Mouse (Mus musculus): ENCODE data around the gene Rnf220. TPM values are rescaled to one million over a fixed set of nuclear protein-coding genes. Genes with fewer than 3 reads are reported as not detected.

Rnf220 gene
- polyA plus RNA-seq, 1 experiment, result 73.9 TPM

DNA sequence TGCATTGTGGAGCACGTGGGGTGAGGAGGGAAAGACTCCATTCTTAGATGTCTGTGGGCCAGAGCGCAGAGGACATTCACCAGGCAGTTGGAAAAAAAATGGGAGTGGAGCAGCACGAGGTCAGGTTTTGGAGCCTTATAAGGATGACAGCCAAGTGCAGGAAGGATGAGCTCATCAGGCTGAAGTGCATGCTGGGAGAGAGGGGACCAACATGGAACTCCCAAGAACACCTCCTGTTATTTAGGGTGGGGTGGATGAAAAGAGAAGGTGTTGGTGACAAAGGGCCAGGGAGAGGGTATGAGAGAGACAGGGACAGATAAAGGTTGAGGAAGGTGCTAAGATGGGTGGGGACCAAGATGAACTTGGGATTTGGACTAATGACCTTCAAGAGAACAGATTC lies 127.3 kb downstream of the Rnf220 start:
- peaks cover 7% of the 10 kb centered on the region for H3K27me3 ChIP-seq (ENCODE audit: control insufficient read depth, insufficient read depth, low read length)
- H3K36me3 ChIP-seq (ENCODE audit: control insufficient read depth, insufficient read depth, low read length), result no peaks in the 10 kb centered on the region
- H3K4me3 ChIP-seq (ENCODE audit: low read depth, low read length), result no peak overlapping the region
- TF ChIP-seq CTCF (IDR thresholded peaks at IDR 0.05; ENCODE audit: extremely low read depth, insufficient read length, insufficient replicate concordance, low read depth, low read length), result no peak
- no peak for TF ChIP-seq POLR2A (IDR thresholded peaks at IDR 0.05; ENCODE audit: low read depth, low read length)
- H3K4me1 ChIP-seq (ENCODE audit: control insufficient read depth, insufficient read depth, insufficient read length, low read length), result peaks cover 3% of the 10 kb centered on the region; the same call in 1 of the 2 replicates
- no peak overlapping the region for H3K27ac ChIP-seq (ENCODE audit: insufficient read depth, low read depth, low read length)
- 53% methylated on average over 3 of the region's 3 CpGs for WGBS

DNA sequence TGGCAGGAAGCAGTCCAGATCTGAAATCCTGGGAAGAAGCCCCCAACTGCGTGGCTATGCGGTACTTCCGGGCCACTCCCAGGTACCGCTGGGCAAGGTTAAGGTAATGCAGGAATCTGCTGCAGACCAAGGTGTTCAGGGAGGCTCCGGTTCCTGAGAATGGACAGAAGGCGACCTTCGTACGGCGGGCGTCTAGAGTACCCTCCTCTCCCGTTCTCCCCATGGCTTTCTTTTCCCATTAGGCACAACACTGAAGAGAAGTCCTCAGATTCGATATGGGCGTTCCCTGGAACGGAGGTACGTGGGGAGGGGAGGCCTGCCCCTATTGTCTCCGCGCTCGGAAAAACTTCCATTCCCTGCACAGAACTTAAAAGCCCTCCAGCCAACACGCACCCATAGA lies 129.5 kb downstream of the Rnf220 start:
- Histone ChIP-seq H3K27me3 (ENCODE audit: control insufficient read depth, insufficient read depth, low read length) (no peaks in the 10 kb centered on the region), H3K4me3 (ENCODE audit: low read depth, low read length) (no peak overlapping the region), H3K4me1 (ENCODE audit: control insufficient read depth, insufficient read depth, insufficient read length, low read length) (peaks cover 8% of the 10 kb centered on the region; the same call in 1 of the 2 replicates), H3K27ac (ENCODE audit: insufficient read depth, low read depth, low read length) (no peak overlapping the region), H3K36me3 (ENCODE audit: control insufficient read depth, insufficient read depth, low read length) (no peaks in the 10 kb centered on the region)
- 92% methylated on average over 19 of the region's 19 CpGs for WGBS
- TF ChIP-seq POLR2A (IDR thresholded peaks at IDR 0.05; ENCODE audit: low read depth, low read length) (no peak), CTCF (IDR thresholded peaks at IDR 0.05; ENCODE audit: extremely low read depth, insufficient read length, insufficient replicate concordance, low read depth, low read length) (no peak)

DNA sequence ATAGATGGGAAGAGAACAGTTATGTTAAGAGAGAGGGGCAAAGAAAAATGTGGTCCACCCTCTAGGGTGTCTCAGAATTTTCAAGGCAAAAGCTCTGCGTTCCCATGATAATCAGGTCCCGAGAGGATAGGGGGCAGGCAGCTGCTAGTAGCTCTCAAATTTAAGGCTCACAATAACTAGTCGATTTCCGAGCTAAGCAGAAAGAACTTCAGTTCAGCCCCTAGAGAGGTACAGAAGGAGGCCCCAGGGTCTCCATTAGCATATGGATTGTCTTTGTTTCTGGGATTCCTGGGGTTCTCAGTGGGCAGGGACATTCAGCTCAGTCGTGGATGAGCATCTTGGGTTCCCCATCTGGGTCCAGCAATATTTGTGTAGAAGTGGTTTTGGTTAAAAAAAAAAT lies 134.8 kb downstream of the Rnf220 start:
- no peak for TF ChIP-seq POLR2A (IDR thresholded peaks at IDR 0.05; ENCODE audit: low read depth, low read length)
- TF ChIP-seq CTCF (IDR thresholded peaks at IDR 0.05; ENCODE audit: extremely low read depth, insufficient read length, insufficient replicate concordance, low read depth, low read length), result no peak
- Histone ChIP-seq H3K4me3 (ENCODE audit: low read depth, low read length) (no peak overlapping the region), H3K27ac (ENCODE audit: insufficient read depth, low read depth, low read length) (no peak overlapping the region), H3K4me1 (ENCODE audit: control insufficient read depth, insufficient read depth, insufficient read length, low read length) (peaks cover 13% of the 10 kb centered on the region), H3K36me3 (ENCODE audit: control insufficient read depth, insufficient read depth, low read length) (no peaks in the 10 kb centered on the region), H3K27me3 (ENCODE audit: control insufficient read depth, insufficient read depth, low read length) (no peaks in the 10 kb centered on the region)
- 82% methylated on average over 5 of the region's 5 CpGs for WGBS

DNA sequence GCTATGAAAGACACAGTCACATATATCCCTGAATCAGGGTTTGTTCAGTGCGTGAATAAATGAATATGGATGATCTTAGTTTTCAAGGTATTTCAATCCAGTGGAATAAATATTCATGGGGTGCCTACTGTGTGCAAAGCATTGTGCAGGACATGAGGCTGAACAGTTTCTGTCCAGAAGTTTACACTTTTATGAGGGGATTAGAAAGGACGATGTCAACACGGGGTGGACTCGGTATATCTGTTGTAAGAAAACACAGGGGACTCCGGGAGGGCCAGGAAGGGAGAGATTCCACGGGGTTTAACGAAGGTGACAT lies 135.3 kb downstream of the Rnf220 start:
- Histone ChIP-seq H3K36me3 (ENCODE audit: control insufficient read depth, insufficient read depth, low read length) (no peaks in the 10 kb centered on the region), H3K4me3 (ENCODE audit: low read depth, low read length) (no peak overlapping the region), H3K27ac (ENCODE audit: insufficient read depth, low read depth, low read length) (no peak overlapping the region), H3K4me1 (ENCODE audit: control insufficient read depth, insufficient read depth, insufficient read length, low read length) (peaks cover 18% of the 10 kb centered on the region), H3K27me3 (ENCODE audit: control insufficient read depth, insufficient read depth, low read length) (no peaks in the 10 kb centered on the region)
- 83% methylated on average over 7 of the region's 7 CpGs for WGBS
- TF ChIP-seq CTCF (IDR thresholded peaks at IDR 0.05; ENCODE audit: extremely low read depth, insufficient read length, insufficient replicate concordance, low read depth, low read length) (no peak), POLR2A (IDR thresholded peaks at IDR 0.05; ENCODE audit: low read depth, low read length) (no peak)

DNA sequence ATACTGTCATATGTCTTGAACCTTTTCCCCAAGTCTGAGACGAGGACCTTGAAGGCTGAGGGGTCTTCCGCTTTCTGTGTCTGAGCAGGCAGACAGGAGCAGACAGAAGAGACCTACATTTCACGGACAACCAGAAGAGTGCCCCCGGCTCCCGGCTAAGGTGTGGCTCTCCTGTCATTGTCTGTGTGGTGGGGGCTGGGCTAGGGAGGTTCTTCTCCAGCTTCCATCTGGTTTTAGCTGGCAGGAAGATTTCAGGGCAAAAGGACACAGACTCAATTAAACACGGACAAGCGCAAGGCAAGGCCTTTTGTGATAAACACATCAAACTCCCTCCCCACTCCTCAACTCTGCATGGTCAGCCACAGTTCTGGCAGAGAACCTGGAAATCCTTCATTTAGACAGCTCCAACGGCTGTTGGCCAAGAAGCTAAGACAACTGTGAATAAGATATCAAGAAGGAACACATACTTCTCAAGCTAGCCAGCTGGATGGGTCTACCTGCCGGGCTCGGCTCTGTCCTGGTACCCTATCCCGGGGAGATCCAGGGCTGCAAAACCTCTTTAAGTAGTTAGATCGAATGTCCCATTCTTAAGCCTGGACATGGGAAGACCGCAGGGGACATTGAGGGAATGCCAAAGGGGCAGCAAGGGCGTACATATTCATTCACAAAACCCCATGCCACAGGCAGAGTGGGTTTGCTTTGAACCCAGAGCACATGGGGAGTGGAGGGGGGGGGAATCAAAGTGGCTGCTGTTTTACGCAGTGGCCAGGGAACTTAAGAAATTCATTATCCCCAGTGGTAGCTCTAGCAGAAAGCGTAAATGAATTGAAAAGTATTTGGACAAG lies 135.9 kb downstream of the Rnf220 start:
- H3K27ac ChIP-seq (ENCODE audit: insufficient read depth, low read depth, low read length), result no peak overlapping the region
- peaks cover 22% of the 10 kb centered on the region for H3K4me1 ChIP-seq (ENCODE audit: control insufficient read depth, insufficient read depth, insufficient read length, low read length)
- TF ChIP-seq POLR2A (IDR thresholded peaks at IDR 0.05; ENCODE audit: low read depth, low read length) (no peak), CTCF (IDR thresholded peaks at IDR 0.05; ENCODE audit: extremely low read depth, insufficient read length, insufficient replicate concordance, low read depth, low read length) (no peak)
- no peak overlapping the region for H3K4me3 ChIP-seq (ENCODE audit: low read depth, low read length)
- no peaks in the 10 kb centered on the region for H3K36me3 ChIP-seq (ENCODE audit: control insufficient read depth, insufficient read depth, low read length)
- no peaks in the 10 kb centered on the region for H3K27me3 ChIP-seq (ENCODE audit: control insufficient read depth, insufficient read depth, low read length)
- 70% methylated on average over 16 of the region's 16 CpGs for WGBS

DNA sequence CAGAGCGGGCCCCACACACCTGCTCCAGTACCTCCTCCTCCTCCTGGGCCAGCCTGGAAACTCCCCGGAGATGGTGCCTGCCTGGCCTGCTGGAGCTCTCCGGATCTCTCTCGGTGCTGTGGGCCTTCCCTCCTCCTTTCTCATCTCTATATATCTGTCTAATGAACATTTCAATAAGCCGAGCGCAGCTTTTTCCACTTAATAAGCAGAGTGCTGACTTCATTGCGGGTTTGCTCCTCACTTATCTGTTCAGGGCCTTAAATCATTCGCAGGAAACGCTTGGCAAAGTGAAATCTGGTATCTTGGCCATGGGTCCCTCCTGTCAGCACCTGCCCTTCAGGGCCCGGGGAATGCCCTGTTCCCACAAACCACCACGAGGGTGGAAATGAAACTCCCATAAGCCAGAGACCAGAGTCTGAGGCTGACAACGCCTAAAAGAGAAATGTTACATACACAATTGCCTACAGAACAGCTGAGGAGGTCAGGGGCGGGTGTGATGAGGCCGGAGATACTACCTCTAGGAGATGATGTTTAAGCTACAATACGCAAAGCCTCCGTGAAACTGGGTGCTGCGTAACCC lies 137.0 kb downstream of the Rnf220 start:
- 48% methylated on average over 17 of the region's 17 CpGs for WGBS
- no peaks in the 10 kb centered on the region for H3K27me3 ChIP-seq (ENCODE audit: control insufficient read depth, insufficient read depth, low read length)
- no peak overlapping the region for H3K27ac ChIP-seq (ENCODE audit: insufficient read depth, low read depth, low read length)
- TF ChIP-seq CTCF (IDR thresholded peaks at IDR 0.05; ENCODE audit: extremely low read depth, insufficient read length, insufficient replicate concordance, low read depth, low read length), result no peak
- no peak for TF ChIP-seq POLR2A (IDR thresholded peaks at IDR 0.05; ENCODE audit: low read depth, low read length)
- no peaks in the 10 kb centered on the region for H3K36me3 ChIP-seq (ENCODE audit: control insufficient read depth, insufficient read depth, low read length)
- H3K4me1 ChIP-seq (ENCODE audit: control insufficient read depth, insufficient read depth, insufficient read length, low read length), result peaks cover 22% of the 10 kb centered on the region
- no peak overlapping the region for H3K4me3 ChIP-seq (ENCODE audit: low read depth, low read length)

DNA sequence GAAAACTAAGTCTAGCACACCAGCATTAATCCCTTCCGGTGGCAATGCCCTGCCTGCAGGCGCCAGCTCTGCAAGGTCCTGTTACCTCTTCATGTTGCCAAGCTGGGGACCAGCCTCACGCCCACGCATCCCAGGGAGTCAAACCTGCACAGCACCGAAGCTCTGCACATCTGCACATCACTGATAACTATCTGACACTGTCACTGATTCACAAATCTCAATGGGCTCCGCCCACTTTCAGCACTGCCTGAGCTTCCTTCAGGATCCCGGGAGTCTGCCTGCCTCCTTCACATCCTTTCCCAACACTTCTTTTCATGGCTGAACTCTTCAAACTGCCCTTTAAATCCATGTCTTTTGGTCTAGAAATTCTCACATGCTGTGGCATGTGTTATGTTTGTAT lies 138.9 kb downstream of the Rnf220 start:
- 81% methylated on average over 7 of the region's 7 CpGs for WGBS
- Histone ChIP-seq H3K4me3 (ENCODE audit: low read depth, low read length) (no peak overlapping the region), H3K27ac (ENCODE audit: insufficient read depth, low read depth, low read length) (no peak overlapping the region), H3K27me3 (ENCODE audit: control insufficient read depth, insufficient read depth, low read length) (no peaks in the 10 kb centered on the region), H3K36me3 (ENCODE audit: control insufficient read depth, insufficient read depth, low read length) (no peaks in the 10 kb centered on the region), H3K4me1 (ENCODE audit: control insufficient read depth, insufficient read depth, insufficient read length, low read length) (peaks cover 19% of the 10 kb centered on the region)
- TF ChIP-seq CTCF (IDR thresholded peaks at IDR 0.05; ENCODE audit: extremely low read depth, insufficient read length, insufficient replicate concordance, low read depth, low read length) (no peak), POLR2A (IDR thresholded peaks at IDR 0.05; ENCODE audit: low read depth, low read length) (no peak)

All from small intestine, adult 2 months (tissue).